Comparison of ENCODE assay signal across 7 mouse cellular contexts in genomic region chr2:144369511-144369910, GRCm38 (mm10). TPM values are rescaled to one million over a fixed set of nuclear protein-coding genes. Genes with fewer than 3 reads are reported as not detected.
DNase-seq lines count a peak whose midpoint lies in the region; ATAC-seq and TF ChIP-seq lines count a peak whose summit lies in the region.

No protein-coding gene starts in this region.

- no peak for TF ChIP-seq POLR2A in ES-Bruce4 (IDR thresholded peaks at IDR 0.05; ENCODE audit: insufficient read depth, low read length)
- no peak for TF ChIP-seq POLR2A in small intestine, adult 2 months (IDR thresholded peaks at IDR 0.05; ENCODE audit: low read depth, low read length)

- peak overlapping the region; percentile 100 for H3K4me3 ChIP-seq in ES-Bruce4 (ENCODE audit: low read depth, low read length)
- H3K4me3 ChIP-seq in forebrain, embryonic 13.5 days: peak overlapping the region; percentile 85
- peak overlapping the region; percentile 81 for H3K4me3 ChIP-seq in limb, embryonic 10.5 days
- peak overlapping the region; percentile 100 for H3K4me3 ChIP-seq in small intestine, adult 2 months (ENCODE audit: low read depth, low read length)

- H3K36me3 ChIP-seq in ES-Bruce4 (ENCODE audit: control insufficient read depth, insufficient read depth, low read length, poor library complexity, severe bottlenecking): peaks cover 8% of the 10 kb centered on the region
- H3K36me3 ChIP-seq in forebrain, embryonic 13.5 days (ENCODE audit: poor library complexity, severe bottlenecking): peaks cover 15% of the 10 kb centered on the region
- peaks cover 26% of the 10 kb centered on the region for H3K36me3 ChIP-seq in limb, embryonic 10.5 days
- H3K36me3 ChIP-seq in small intestine, adult 2 months (ENCODE audit: control insufficient read depth, insufficient read depth, low read length): peaks cover 13% of the 10 kb centered on the region

- no peak for TF ChIP-seq CTCF in ES-Bruce4 (IDR thresholded peaks at IDR 0.05; ENCODE audit: low read depth, low read length)
- no peak for TF ChIP-seq CTCF in small intestine, adult 2 months (IDR thresholded peaks at IDR 0.05; ENCODE audit: extremely low read depth, insufficient read length, insufficient replicate concordance, low read depth, low read length)

- 1% methylated on average over 12 of the region's 12 CpGs for whole genome bisulfite sequencing in forebrain, embryonic 13.5 days
- WGBS in limb, embryonic 10.5 days: 4% methylated on average over 12 of the region's 12 CpGs
- under 1% methylated on average over 12 of the region's 12 CpGs for WGBS in small intestine, adult 2 months

- no peak for TF ChIP-seq EP300 in ES-Bruce4 (IDR thresholded peaks at IDR 0.05; ENCODE audit: insufficient read depth, low read depth, low read length)

- H3K4me1 ChIP-seq in ES-Bruce4 (ENCODE audit: control insufficient read depth, insufficient read depth, low read length): no peaks in the 10 kb centered on the region
- H3K4me1 ChIP-seq in forebrain, embryonic 13.5 days: peaks cover 20% of the 10 kb centered on the region
- H3K4me1 ChIP-seq in limb, embryonic 10.5 days: peaks cover 16% of the 10 kb centered on the region
- H3K4me1 ChIP-seq in small intestine, adult 2 months (ENCODE audit: control insufficient read depth, insufficient read depth, insufficient read length, low read length): 0 out of 2 replicates have a peak, but pooled peaks cover 3% of the 10 kb centered on the region

- H3K27me3 ChIP-seq in ES-Bruce4 (ENCODE audit: control insufficient read depth, insufficient read depth, low read length, poor library complexity, severe bottlenecking): no peaks in the 10 kb centered on the region
- no peaks in the 10 kb centered on the region for H3K27me3 ChIP-seq in forebrain, embryonic 13.5 days
- H3K27me3 ChIP-seq in limb, embryonic 10.5 days (ENCODE audit: low read depth, poor library complexity, severe bottlenecking): no peaks in the 10 kb centered on the region
- no peaks in the 10 kb centered on the region for H3K27me3 ChIP-seq in small intestine, adult 2 months (ENCODE audit: control insufficient read depth, insufficient read depth, low read length)

- no peak for DNase-seq in limb, embryonic 10.5 days (ENCODE audit: low spot score)
- no peak for DNase-seq in right cerebral cortex, postnatal 25 days
- no peak for DNase-seq in B cell, adult 2 months

- H3K27ac ChIP-seq in ES-Bruce4 (ENCODE audit: insufficient read depth, low read length): peak overlapping the region; percentile 90
- H3K27ac ChIP-seq in forebrain, embryonic 13.5 days: peak overlapping the region; percentile 94
- H3K27ac ChIP-seq in limb, embryonic 10.5 days: peak overlapping the region; percentile 98
- H3K27ac ChIP-seq in small intestine, adult 2 months (ENCODE audit: insufficient read depth, low read depth, low read length): peak overlapping the region; percentile 86

- ATAC-seq in CD4-positive, CD25-positive, alpha-beta regulatory T cell, adult 4 months: peak; percentile 10
- ATAC-seq in forebrain, embryonic 13.5 days: 0 out of 2 replicates have a peak, but pooled peaks have one; percentile 36

- H3K4me2 ChIP-seq in forebrain, embryonic 13.5 days: peak overlapping the region; percentile 77

- peak overlapping the region; percentile 92 for H3K9ac ChIP-seq in ES-Bruce4 (ENCODE audit: low read depth, poor library complexity, severe bottlenecking)
- peak overlapping the region; percentile 89 for H3K9ac ChIP-seq in forebrain, embryonic 13.5 days

- H3K9me3 ChIP-seq in ES-Bruce4 (replicated peaks; ENCODE audit: control insufficient read depth, insufficient read depth, low read length, poor library complexity, severe bottlenecking): no peaks in the 10 kb centered on the region
- no peaks in the 10 kb centered on the region for H3K9me3 ChIP-seq in forebrain, embryonic 13.5 days (replicated peaks)
- H3K9me3 ChIP-seq in limb, embryonic 10.5 days (replicated peaks): no peaks in the 10 kb centered on the region

RNA-seq across cellular contexts. Expression of gene Pet117, which starts 0.7 kb away (rescaled TPM):
- polyA plus RNA-seq in CD4-positive, CD25-positive, alpha-beta regulatory T cell, adult 4 months (2017; shearing (Covaris generic)): 1 to 10 TPM in 1 of 2 experiments, not detected in 1; 1.8 TPM
- 8.6 and 9.1 TPM in 2 replicates for polyA plus RNA-seq in ES-Bruce4 (2011; ENCODE audit: insufficient read depth, insufficient read length, low read depth, missing spikeins)
- polyA plus RNA-seq in forebrain, embryonic 13.5 days (2015; fragmentation: Nextera tagmentation; extraction: Ambion mirVana): 2.8 and 3.6 TPM in 2 replicates
- polyA plus RNA-seq in limb, embryonic 10.5 days (2016; fragmentation: Nextera tagmentation; extraction: Ambion mirVana): 2.3 TPM in 1 of 2 replicates, not detected in the other
- not detected in 2 replicates for polyA plus RNA-seq in small intestine, adult 2 months (2012; rRNA removed)

RNA-seq across cellular contexts. Expression of gene Kat14, which starts 0.7 kb away (rescaled TPM):
- polyA plus RNA-seq in CD4-positive, CD25-positive, alpha-beta regulatory T cell, adult 4 months (2017; shearing (Covaris generic)): 10 to 100 TPM; 16.5 to 16.7 TPM
- 40.4 and 42.9 TPM in 2 replicates for polyA plus RNA-seq in ES-Bruce4 (2011; ENCODE audit: insufficient read depth, insufficient read length, low read depth, missing spikeins)
- polyA plus RNA-seq in forebrain, embryonic 13.5 days (2015; fragmentation: Nextera tagmentation; extraction: Ambion mirVana): 29.8 and 39.3 TPM in 2 replicates
- 68.7 and 71.3 TPM in 2 replicates for polyA plus RNA-seq in limb, embryonic 10.5 days (2016; fragmentation: Nextera tagmentation; extraction: Ambion mirVana)
- 16.8 and 28.1 TPM in 2 replicates for polyA plus RNA-seq in small intestine, adult 2 months (2012; rRNA removed)

RNA-seq across cellular contexts. Expression of gene Ovol2, which starts 37.6 kb away (rescaled TPM):
- not detected for polyA plus RNA-seq in CD4-positive, CD25-positive, alpha-beta regulatory T cell, adult 4 months (2017; shearing (Covaris generic))
- 10.6 and 11.1 TPM in 2 replicates for polyA plus RNA-seq in ES-Bruce4 (2011; ENCODE audit: insufficient read depth, insufficient read length, low read depth, missing spikeins)
- not detected in 2 replicates for polyA plus RNA-seq in forebrain, embryonic 13.5 days (2015; fragmentation: Nextera tagmentation; extraction: Ambion mirVana)
- polyA plus RNA-seq in limb, embryonic 10.5 days (2016; fragmentation: Nextera tagmentation; extraction: Ambion mirVana): 0.41 and 0.97 TPM in 2 replicates
- 34.2 and 51.5 TPM in 2 replicates for polyA plus RNA-seq in small intestine, adult 2 months (2012; rRNA removed)
